Comparison of ENCODE assay signal across 8 mouse cellular contexts in the genomic region with DNA sequence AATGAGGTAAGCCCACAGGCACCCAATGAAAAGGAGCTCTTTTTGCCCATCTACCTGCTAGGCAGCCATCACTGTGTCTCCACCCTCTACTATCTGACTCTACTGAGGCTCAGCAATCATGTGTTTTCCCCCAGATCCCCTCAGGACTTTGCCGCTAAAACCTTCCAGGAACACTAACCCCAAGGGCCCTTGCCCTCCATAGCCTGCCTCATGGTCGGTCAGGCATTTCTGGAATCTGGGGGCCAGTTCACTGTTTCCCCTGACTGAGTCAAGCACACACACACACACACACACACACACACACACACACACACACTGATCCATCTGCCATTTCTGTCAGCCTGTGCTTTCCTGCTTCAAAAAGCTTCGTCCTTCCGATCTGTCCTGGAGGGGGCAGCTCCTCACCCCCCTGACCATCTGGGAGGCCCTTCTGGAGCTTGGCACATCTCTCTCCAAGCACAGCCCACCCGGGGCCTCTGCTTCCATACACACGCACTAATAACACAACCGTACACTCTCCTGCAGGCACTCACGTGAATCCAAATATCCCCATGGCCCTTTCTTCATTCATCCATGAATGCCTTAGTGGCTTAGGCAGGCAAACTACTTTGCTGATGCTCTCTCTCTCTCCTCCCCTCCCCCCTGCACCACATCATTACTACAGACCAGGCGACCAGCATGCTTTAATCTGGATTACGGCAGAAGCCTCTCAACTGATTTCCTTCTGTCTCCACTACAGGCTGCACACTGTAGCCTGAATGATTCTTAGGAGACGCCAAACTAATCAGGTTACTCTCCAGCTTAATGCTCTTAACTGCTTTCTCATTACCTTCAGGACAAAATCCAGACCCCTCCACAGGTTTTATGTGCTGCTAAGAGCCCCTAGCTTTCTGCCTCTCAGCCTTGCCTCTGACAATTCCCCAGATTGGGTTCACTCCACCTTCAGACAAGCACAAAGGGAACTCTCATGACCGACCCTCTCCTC. TPM values are rescaled to one million over a fixed set of nuclear protein-coding genes. Genes with fewer than 3 reads are reported as not detected.
DNase-seq lines count a peak whose midpoint lies in the region; ATAC-seq lines count a peak whose summit lies in the region.
"Had no signal": no experiment of that assay in that cellular context is flagged by ENCODE, and none has a peak within 500 bp of the region (broad histone marks: within the 10 kb centered on the region; RNA-seq: fewer than 3 reads in every experiment).

No protein-coding gene starts in this region.

- no peaks in the 10 kb centered on the region for H3K27me3 ChIP-seq in embryonic facial prominence, embryonic 13.5 days
- H3K27me3 ChIP-seq in limb, embryonic 10.5 days (ENCODE audit: low read depth, poor library complexity, severe bottlenecking): no peaks in the 10 kb centered on the region
- H3K27me3 ChIP-seq: limb, embryonic 15.5 days had no signal

- H3K27ac ChIP-seq in embryonic facial prominence, embryonic 13.5 days: peak overlapping the region; percentile 28; the same call in 1 of the 2 replicates
- peak overlapping the region; percentile 53; the same call in 1 of the 2 replicates for H3K27ac ChIP-seq in limb, embryonic 10.5 days
- H3K27ac ChIP-seq: limb, embryonic 15.5 days had no signal

- no peak for ATAC-seq in embryonic facial prominence, embryonic 13.5 days (ENCODE audit: insufficient number of reproducible peaks, insufficient read depth, low FRiP score, low TSS enrichment, low read depth)
- no peak for ATAC-seq in CD4-positive, CD25-positive, alpha-beta regulatory T cell, adult 4 months

- WGBS in embryonic facial prominence, embryonic 13.5 days: 23% methylated on average over 12 of the region's 12 CpGs
- 44% methylated on average over 12 of the region's 12 CpGs for WGBS in limb, embryonic 10.5 days

- H3K4me2 ChIP-seq in embryonic facial prominence, embryonic 13.5 days: no peak overlapping the region
- H3K4me2 ChIP-seq: limb, embryonic 15.5 days had no signal

- H3K9me3 ChIP-seq in embryonic facial prominence, embryonic 13.5 days: no peaks in the 10 kb centered on the region
- H3K9me3 ChIP-seq in limb, embryonic 10.5 days (replicated peaks): no peaks in the 10 kb centered on the region
- H3K9me3 ChIP-seq: limb, embryonic 15.5 days had no signal

- peak overlapping the region; percentile 58 for H3K9ac ChIP-seq in embryonic facial prominence, embryonic 13.5 days

- peaks cover 54% of the 10 kb centered on the region for H3K36me3 ChIP-seq in embryonic facial prominence, embryonic 13.5 days
- H3K36me3 ChIP-seq in limb, embryonic 10.5 days: peaks cover 60% of the 10 kb centered on the region

- peaks cover 26% of the 10 kb centered on the region for H3K4me1 ChIP-seq in embryonic facial prominence, embryonic 13.5 days
- H3K4me1 ChIP-seq in limb, embryonic 10.5 days: peaks cover 25% of the 10 kb centered on the region

- DNase-seq in MN1 (ENCODE audit: low spot score) (peak; percentile 78), NIH3T3 (ENCODE audit: low read depth) (peak; percentile 70), adipocyte (ENCODE audit: low spot score) (no peak)
- DNase-seq in limb, embryonic 10.5 days (ENCODE audit: low spot score): no peak
- no peak for DNase-seq in right cerebral cortex, postnatal 4 days

- H3K4me3 ChIP-seq in embryonic facial prominence, embryonic 13.5 days: no peak overlapping the region; the same call in 1 of the 2 replicates
- H3K4me3 ChIP-seq in limb, embryonic 10.5 days: no peak overlapping the region
- H3K4me3 ChIP-seq: limb, embryonic 15.5 days had no signal

RNA-seq across cellular contexts. Expression of a gene that starts 11.6 kb away (rescaled TPM):
- 59.9 and 62.3 TPM in 2 replicates for polyA plus RNA-seq in embryonic facial prominence, embryonic 13.5 days (2015; fragmentation: Nextera tagmentation; extraction: Ambion mirVana)
- 76.9 and 81.9 TPM in 2 replicates for polyA plus RNA-seq in limb, embryonic 10.5 days (2016; fragmentation: Nextera tagmentation; extraction: Ambion mirVana)
- polyA plus RNA-seq in CD4-positive, CD25-positive, alpha-beta regulatory T cell, adult 4 months (2017; shearing (Covaris generic)): 10 to 100 TPM in 1 of 2 experiments, 1 to 10 TPM in 1; 7.5 to 10.2 TPM

RNA-seq across cellular contexts. Expression of a gene that starts 15.6 kb away (rescaled TPM):
- polyA plus RNA-seq in embryonic facial prominence, embryonic 13.5 days (2015; fragmentation: Nextera tagmentation; extraction: Ambion mirVana): 36.7 and 37.1 TPM in 2 replicates
- polyA plus RNA-seq in limb, embryonic 10.5 days (2016; fragmentation: Nextera tagmentation; extraction: Ambion mirVana): 26.1 and 31.9 TPM in 2 replicates
- polyA plus RNA-seq in CD4-positive, CD25-positive, alpha-beta regulatory T cell, adult 4 months (2017; shearing (Covaris generic)): 10 to 100 TPM; 21.6 to 25.9 TPM

RNA-seq across cellular contexts. Expression of a gene that starts 30.1 kb away (rescaled TPM):
- polyA plus RNA-seq in embryonic facial prominence, embryonic 13.5 days (2015; fragmentation: Nextera tagmentation; extraction: Ambion mirVana): 0.37 and 3.7 TPM in 2 replicates
- polyA plus RNA-seq in limb, embryonic 10.5 days (2016; fragmentation: Nextera tagmentation; extraction: Ambion mirVana): 0.48 TPM in 1 of 2 replicates, not detected in the other
- not detected for polyA plus RNA-seq in CD4-positive, CD25-positive, alpha-beta regulatory T cell, adult 4 months (2017; shearing (Covaris generic))

Comparison
In these comparisons a context has a peak if more than half of its experiments do, and no peak if none do; other contexts are left out.
1. DNase-seq: peak in MN1 (single experiment) and NIH3T3 (single experiment); none in limb, embryonic 10.5 days (single experiment), adipocyte (single experiment) and right cerebral cortex, postnatal 4 days (single experiment).